Mouse (Mus musculus): Measurements from ENCODE around the gene Sdf2l1. TPM values are rescaled to one million over a fixed set of nuclear protein-coding genes. Genes with fewer than 3 reads are reported as not detected.
A peak's percentile ranks its signal among the peaks of the same experiment; 100 is the strongest.

The Sdf2l1 gene
- total and polyA plus RNA-seq, 2 experiments from 2014 or later: 13.5 to 16.2 TPM

GRCm38 (mm10) chr16:17137355-17137754, 5.2 kb upstream of the Sdf2l1 start:
- Histone ChIP-seq H3K27ac (ENCODE audit: low read depth, low read length) (no peak overlapping the region), H3K4me2 (ENCODE audit: low read depth) (no peak overlapping the region), H3K27me3 (ENCODE audit: insufficient read depth, low read length) (no peaks in the 10 kb centered on the region), H3K36me3 (ENCODE audit: insufficient read depth) (no peaks in the 10 kb centered on the region), H3K9me3 (ENCODE audit: low read length) (no peaks in the 10 kb centered on the region), H3K4me1 (ENCODE audit: insufficient read depth) (no peaks in the 10 kb centered on the region), H3K4me3 (ENCODE audit: low read depth, low read length) (no peak overlapping the region), H3K9ac (no peak overlapping the region)
- no peak for TF ChIP-seq CTCF (IDR thresholded peaks at IDR 0.05; ENCODE audit: low read depth)
- 90% methylated on average over 15 of the region's 15 CpGs for WGBS
- ATAC-seq: no peak
- DNase-seq: no peak

DNA sequence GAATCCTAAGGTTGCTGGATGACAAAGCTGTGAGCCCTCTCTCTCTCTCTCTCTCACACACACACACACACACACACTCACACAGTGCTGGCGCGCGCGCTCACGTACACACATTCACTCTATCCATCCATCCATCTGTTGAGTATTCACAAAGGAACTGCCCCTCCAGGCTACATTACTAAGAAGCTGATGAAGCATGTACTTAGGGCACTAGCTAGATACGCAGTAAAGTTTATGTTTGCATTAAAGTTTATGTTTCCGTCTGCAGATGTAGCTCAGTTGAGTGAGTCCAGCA, 670 bp upstream of the Sdf2l1 start:
- peak overlapping the region; percentile 80 for H3K4me3 ChIP-seq (ENCODE audit: low read depth, low read length)
- no peaks in the 10 kb centered on the region for H3K9me3 ChIP-seq (ENCODE audit: low read length)
- ATAC-seq (no peak), DNase-seq (no peak)
- WGBS: 26% methylated on average over 7 of the region's 7 CpGs
- no peaks in the 10 kb centered on the region for H3K36me3 ChIP-seq (ENCODE audit: insufficient read depth)
- no peaks in the 10 kb centered on the region for H3K27me3 ChIP-seq (ENCODE audit: insufficient read depth, low read length)
- peak overlapping the region; percentile 97 for H3K4me2 ChIP-seq (ENCODE audit: low read depth)
- no peak for TF ChIP-seq CTCF (IDR thresholded peaks at IDR 0.05; ENCODE audit: low read depth)
- H3K27ac ChIP-seq (ENCODE audit: low read depth, low read length): no peak overlapping the region
- H3K4me1 ChIP-seq (ENCODE audit: insufficient read depth): no peaks in the 10 kb centered on the region
- H3K9ac ChIP-seq: no peak overlapping the region

DNA sequence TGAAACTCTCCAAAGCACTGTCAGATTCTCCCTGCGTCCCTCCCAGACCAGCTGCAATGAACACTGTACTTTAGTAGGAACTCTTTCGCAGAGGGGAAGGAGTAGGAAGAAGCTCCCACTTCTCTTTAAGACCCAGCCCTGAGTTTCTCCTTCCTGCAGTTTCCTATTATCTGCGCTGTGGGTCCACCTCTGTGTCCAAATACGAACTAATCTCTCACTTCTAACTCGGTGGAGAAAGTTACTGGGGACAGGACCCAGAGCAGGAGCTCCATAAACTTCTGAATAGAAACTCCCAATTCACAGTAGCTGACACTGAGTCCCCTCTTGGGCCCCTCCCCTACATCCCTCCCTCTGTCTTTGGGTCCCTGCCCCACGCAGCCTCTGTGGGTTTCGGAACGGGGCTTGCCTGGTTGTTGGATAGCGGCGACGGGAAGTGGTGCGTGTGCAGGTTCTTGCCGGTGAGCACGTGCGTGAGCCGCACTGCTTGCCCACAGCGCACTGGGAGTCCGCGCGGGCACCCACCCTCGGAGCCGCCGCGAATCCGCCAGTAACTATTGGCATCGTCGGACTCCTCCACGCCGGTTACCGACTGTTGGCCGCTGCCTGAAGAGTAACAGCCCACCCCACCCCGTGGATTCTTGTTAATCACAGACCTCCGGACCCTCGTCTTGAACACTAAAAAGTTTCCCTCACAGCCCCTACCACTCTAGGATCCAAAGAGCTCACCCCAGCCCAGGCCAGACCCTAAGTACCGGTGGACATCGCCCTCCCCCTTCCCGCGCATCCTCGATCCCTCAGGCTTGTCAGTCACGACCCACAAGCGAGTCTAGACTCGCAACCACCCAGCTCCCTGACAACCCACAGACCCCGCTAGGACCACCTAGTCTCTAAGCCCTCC, 743 bp downstream of the Sdf2l1 start:
- no peaks in the 10 kb centered on the region for H3K36me3 ChIP-seq (ENCODE audit: insufficient read depth)
- H3K4me3 ChIP-seq (ENCODE audit: low read depth, low read length): peak overlapping the region; percentile 80
- no peak for TF ChIP-seq CTCF (IDR thresholded peaks at IDR 0.05; ENCODE audit: low read depth)
- no peak overlapping the region for H3K27ac ChIP-seq (ENCODE audit: low read depth, low read length)
- no peaks in the 10 kb centered on the region for H3K4me1 ChIP-seq (ENCODE audit: insufficient read depth)
- H3K27me3 ChIP-seq (ENCODE audit: insufficient read depth, low read length): no peaks in the 10 kb centered on the region
- WGBS: 5% methylated on average over 43 of the region's 43 CpGs
- no peak for DNase-seq
- peak overlapping the region; percentile 97 for H3K4me2 ChIP-seq (ENCODE audit: low read depth)
- H3K9ac ChIP-seq: peak overlapping the region; percentile 59
- no peaks in the 10 kb centered on the region for H3K9me3 ChIP-seq (ENCODE audit: low read length)
- no peak for ATAC-seq

- Histone ChIP-seq H3K36me3 (ENCODE audit: insufficient read depth) (no peaks in the 10 kb centered on the region), H3K4me3 (ENCODE audit: low read depth, low read length) (no peak overlapping the region), H3K4me2 (ENCODE audit: low read depth) (no peak overlapping the region), H3K27me3 (ENCODE audit: insufficient read depth, low read length) (no peaks in the 10 kb centered on the region), H3K9ac (no peak overlapping the region), H3K9me3 (ENCODE audit: low read length) (no peaks in the 10 kb centered on the region), H3K27ac (ENCODE audit: low read depth, low read length) (no peak overlapping the region), H3K4me1 (ENCODE audit: insufficient read depth) (0 out of 2 replicates have a peak, but pooled peaks cover 7% of the 10 kb centered on the region)
- WGBS: 92% methylated on average over 1 of the region's 1 CpGs
- DNase-seq (no peak), ATAC-seq (no peak)
- TF ChIP-seq CTCF (IDR thresholded peaks at IDR 0.05; ENCODE audit: low read depth): peak; percentile 60
Measured at GRCm38 (mm10) chr16:17127292-17127691, 4.9 kb downstream of the Sdf2l1 start.

- H3K9me3 ChIP-seq (ENCODE audit: low read length): no peaks in the 10 kb centered on the region
- H3K36me3 ChIP-seq (ENCODE audit: insufficient read depth): no peaks in the 10 kb centered on the region
- DNase-seq (peak; percentile 85), ATAC-seq (peak; percentile 89)
- H3K4me1 ChIP-seq (ENCODE audit: insufficient read depth): 0 out of 2 replicates have a peak, but pooled peaks cover 7% of the 10 kb centered on the region
- H3K4me2 ChIP-seq (ENCODE audit: low read depth): peak within 1 kb of the TSS; percentile 53
- 0 out of 2 replicates have a peak, but pooled peaks have one; percentile 4 for TF ChIP-seq CTCF (IDR thresholded peaks at IDR 0.05; ENCODE audit: low read depth)
- peak within 1 kb of the TSS; percentile 27 for H3K4me3 ChIP-seq (ENCODE audit: low read depth, low read length)
- no peaks in the 10 kb centered on the region for H3K27me3 ChIP-seq (ENCODE audit: insufficient read depth, low read length)
- no peak within 1 kb of the TSS for H3K27ac ChIP-seq (ENCODE audit: low read depth, low read length)
- under 1% methylated on average over 25 of the region's 25 CpGs for WGBS
- peak within 1 kb of the TSS; percentile 31; the same call in 1 of the 2 replicates for H3K9ac ChIP-seq
Measured at GRCm38 (mm10) chr16:17124871-17125520, 7.2 kb downstream of the Sdf2l1 start, which contains the start of gene 2610318N02Rik. TSS of gene 2610318N02Rik (minus strand) at chr16:17125167.

- H3K9me3 ChIP-seq (ENCODE audit: low read length): no peaks in the 10 kb centered on the region
- H3K9ac ChIP-seq: peak overlapping the region; percentile 31; the same call in 1 of the 2 replicates
- no peak for TF ChIP-seq CTCF (IDR thresholded peaks at IDR 0.05; ENCODE audit: low read depth)
- H3K27me3 ChIP-seq (ENCODE audit: insufficient read depth, low read length): no peaks in the 10 kb centered on the region
- H3K27ac ChIP-seq (ENCODE audit: low read depth, low read length): no peak overlapping the region
- peak overlapping the region; percentile 27 for H3K4me3 ChIP-seq (ENCODE audit: low read depth, low read length)
- DNase-seq (no peak), ATAC-seq (peak; percentile 9; the same call in 1 of the 2 replicates)
- 4% methylated on average over 22 of the region's 22 CpGs for WGBS
- 0 out of 2 replicates have a peak, but pooled peaks cover 7% of the 10 kb centered on the region for H3K4me1 ChIP-seq (ENCODE audit: insufficient read depth)
- H3K36me3 ChIP-seq (ENCODE audit: insufficient read depth): no peaks in the 10 kb centered on the region
- H3K4me2 ChIP-seq (ENCODE audit: low read depth): peak overlapping the region; percentile 53
Measured at GRCm38 (mm10) chr16:17124119-17124870, 7.9 kb downstream of the Sdf2l1 start.

Measured in forebrain, postnatal 0 days (tissue).